Mouse (Mus musculus) E14TG2a.4 (cell line): ENCODE data around the gene Cct4.
A peak's percentile ranks its signal among the peaks of the same experiment; 100 is the strongest.

ENCODE experiments used
- CTCF ChIP-seq: conservative IDR thresholded peaks from 2 replicates; pipeline ENCODE4 v1.5.1; 2014; ENCODE audit warnings: low read length
- NANOG ChIP-seq: IDR thresholded peaks from 2 replicates; pipeline ENCODE4 v1.6.1; 2014; ENCODE audit warnings: borderline replicate concordance, low read length, mixed read lengths
- POU5F1 ChIP-seq: IDR thresholded peaks from 2 replicates; pipeline ENCODE4 v1.6.1; 2014; ENCODE audit warnings: low read length, borderline replicate concordance

DNA sequence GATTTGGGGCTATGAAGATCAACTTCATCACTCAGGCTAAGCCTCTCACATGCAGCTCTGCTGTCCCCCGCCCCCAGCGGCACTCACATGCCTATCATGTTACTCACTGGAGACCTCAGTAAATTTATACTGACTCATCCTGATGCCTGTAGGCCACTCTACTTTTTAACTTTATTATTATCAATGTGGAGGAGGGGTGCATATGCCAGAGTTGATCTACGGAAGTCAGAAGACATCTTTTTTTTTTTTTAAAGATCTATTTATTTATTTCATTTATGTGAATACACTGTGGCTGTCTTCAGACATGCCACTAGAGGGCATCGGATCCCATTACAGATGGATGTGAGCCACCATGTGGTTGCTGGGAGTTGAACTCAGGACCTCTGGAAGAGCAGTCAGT, 24.8 kb upstream of the Cct4 start:
- TF ChIP-seq CTCF (peak; percentile 24), NANOG (no peak), POU5F1 (no peak)
